Mouse (Mus musculus): ENCODE results near the gene Gm10715.
"Not testable (repeated sequence)": the region's sequence is repeated elsewhere in the genome, so short reads cannot be mapped to it uniquely, and the experiment has no call there.

GRCm38 (mm10) chr9:3006179-3006578, 30.5 kb upstream of the Gm10715 start:
- not testable (repeated sequence) for TF ChIP-seq CTCF, EP300 (IDR thresholded peaks at IDR 0.05; ENCODE audit: low read depth)

All from liver, postnatal 0 days (tissue).